Mouse (Mus musculus): ENCODE results near the gene Stxbp5. TPM values are rescaled to one million over a fixed set of nuclear protein-coding genes. Genes with fewer than 3 reads are reported as not detected.
A peak's percentile ranks its signal among the peaks of the same experiment; 100 is the strongest.

Gene Stxbp5
- polyA plus RNA-seq, 1 experiment from 2014 or later = 6.3 TPM

DNA sequence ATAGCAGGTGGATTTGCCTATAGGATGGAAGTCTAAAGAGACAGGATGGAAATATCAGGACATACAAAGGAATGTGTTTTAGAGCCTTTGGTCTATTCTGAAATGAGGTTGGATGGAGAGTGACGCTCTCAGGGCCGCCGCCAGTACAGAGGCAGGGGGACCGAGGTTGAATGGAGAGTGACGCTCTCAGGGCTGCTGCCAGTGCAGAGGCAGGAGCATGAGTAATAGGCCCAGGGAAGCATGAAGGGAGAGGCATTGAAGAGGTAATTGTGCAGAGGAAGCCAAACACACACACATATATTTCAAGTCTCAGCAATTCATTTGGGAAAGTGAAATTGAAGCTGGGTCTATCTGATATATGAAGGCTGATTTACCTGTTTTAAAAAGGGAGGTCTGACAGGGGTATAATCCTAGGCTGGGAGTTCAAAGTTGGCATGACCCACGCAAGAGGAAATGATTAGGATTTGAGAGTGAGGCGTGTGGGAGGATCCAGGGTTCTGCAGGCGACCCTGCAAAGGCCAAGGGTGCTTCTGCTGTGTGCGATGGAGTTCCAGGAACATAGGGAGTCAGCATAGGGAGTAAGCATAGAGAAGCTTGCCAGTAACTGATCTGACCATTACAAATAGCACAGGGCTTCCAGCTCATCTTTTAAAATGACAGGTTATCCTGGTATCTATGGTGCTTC is 168.7 kb downstream of the Stxbp5 start:
- Histone ChIP-seq H3K36me3 (no peaks in the 10 kb centered on the region), H3K27me3 (replicated peaks) (no peaks in the 10 kb centered on the region), H3K9me3 (no peaks in the 10 kb centered on the region), H3K9ac (no peak overlapping the region), H3K4me1 (no peaks in the 10 kb centered on the region), H3K4me2 (no peak overlapping the region), H3K4me3 (replicated peaks) (no peak overlapping the region), H3K27ac (no peak overlapping the region)
- 78% methylated on average over 9 of the region's 9 CpGs for WGBS
- no peak for ATAC-seq (ENCODE audit: insufficient read depth, low FRiP score, low read depth)

DNA sequence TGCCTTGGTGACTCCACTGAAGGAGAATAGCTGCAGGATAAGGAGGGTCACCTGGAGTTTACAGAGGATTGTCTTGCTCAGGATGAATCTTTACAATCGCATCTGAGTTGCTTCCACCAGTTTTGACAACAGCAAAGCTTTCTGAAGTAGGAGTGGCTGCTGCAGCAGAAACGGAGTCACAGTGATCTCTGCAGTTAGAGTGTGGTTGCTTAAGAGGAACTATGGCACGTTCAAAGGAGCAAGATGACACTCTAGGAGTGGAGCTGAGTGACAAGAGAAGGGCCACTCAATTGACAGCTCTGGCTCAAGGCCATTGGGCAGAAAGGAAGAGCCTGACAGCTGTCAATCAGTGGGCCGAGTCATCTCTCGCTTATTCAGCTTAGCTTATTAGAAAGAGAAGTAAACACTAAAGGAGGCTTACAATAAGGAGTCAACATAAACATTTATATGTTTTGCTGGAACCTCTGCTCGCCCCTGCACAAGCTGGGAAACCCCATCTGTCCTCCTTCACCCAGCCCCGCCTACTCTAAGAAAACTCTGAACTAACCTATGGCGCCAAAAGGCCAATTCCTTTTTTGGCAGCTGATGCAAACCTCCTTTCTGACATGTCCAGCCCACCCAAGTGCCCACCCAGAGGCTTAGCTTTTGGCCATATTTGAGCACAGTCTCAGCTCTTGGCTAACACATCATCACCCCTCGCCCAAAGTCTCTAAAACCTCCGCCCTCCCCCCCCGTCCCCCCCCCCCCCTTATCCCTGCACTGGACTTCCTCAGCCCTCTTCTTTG is 178.2 kb downstream of the Stxbp5 start:
- WGBS = 66% methylated on average over 10 of the region's 11 CpGs
- peak; percentile 47; the same call in 1 of the 2 replicates for ATAC-seq (ENCODE audit: insufficient read depth, low FRiP score, low read depth)
- Histone ChIP-seq H3K4me2 (no peak overlapping the region), H3K27ac (no peak overlapping the region), H3K4me3 (replicated peaks) (no peak overlapping the region), H3K36me3 (no peaks in the 10 kb centered on the region), H3K9me3 (no peaks in the 10 kb centered on the region), H3K27me3 (replicated peaks) (no peaks in the 10 kb centered on the region), H3K9ac (no peak overlapping the region), H3K4me1 (0 out of 2 replicates have a peak, but pooled peaks cover 3% of the 10 kb centered on the region)

GRCm38 (mm10) chr10:9720027-9720426 is 180.9 kb downstream of the Stxbp5 start:
- no peaks in the 10 kb centered on the region for H3K9me3 ChIP-seq
- no peaks in the 10 kb centered on the region for H3K36me3 ChIP-seq
- H3K4me1 ChIP-seq = 0 out of 2 replicates have a peak, but pooled peaks cover 3% of the 10 kb centered on the region
- no peak overlapping the region for H3K4me3 ChIP-seq (replicated peaks)
- 63% methylated on average over 5 of the region's 5 CpGs for WGBS
- no peak for ATAC-seq (ENCODE audit: insufficient read depth, low FRiP score, low read depth)
- no peak overlapping the region for H3K27ac ChIP-seq
- no peaks in the 10 kb centered on the region for H3K27me3 ChIP-seq (replicated peaks)
- H3K9ac ChIP-seq = no peak overlapping the region
- no peak overlapping the region for H3K4me2 ChIP-seq

DNA sequence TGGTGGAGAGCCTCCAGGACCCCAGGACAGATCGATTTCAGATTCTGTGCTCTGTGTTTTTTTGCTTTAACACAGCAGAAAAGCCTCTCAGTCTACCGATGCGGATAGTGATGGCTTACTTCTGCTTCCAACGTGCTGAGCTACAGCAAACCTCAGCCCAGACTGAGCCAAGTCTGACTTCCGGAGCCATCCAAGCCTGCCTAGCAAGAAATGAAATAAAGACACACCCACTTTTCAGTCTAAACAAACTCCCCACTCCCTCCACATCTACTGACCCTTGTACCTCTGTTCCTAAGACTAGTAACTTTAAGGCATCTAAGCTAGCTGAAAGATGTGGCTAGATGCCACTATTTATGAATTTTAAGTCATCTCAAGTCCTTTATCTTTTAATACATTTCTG is 182.8 kb downstream of the Stxbp5 start:
- peak overlapping the region; percentile 26; the same call in 1 of the 2 replicates for H3K27ac ChIP-seq

More for the DNA sequence above, 182.8 kb downstream of the Stxbp5 start:
- ATAC-seq (ENCODE audit: insufficient read depth, low FRiP score, low read depth) = peak; percentile 83
- Histone ChIP-seq H3K27me3 (replicated peaks) (no peaks in the 10 kb centered on the region), H3K9ac (no peak overlapping the region), H3K4me3 (replicated peaks) (no peak overlapping the region), H3K36me3 (no peaks in the 10 kb centered on the region), H3K4me2 (no peak overlapping the region), H3K9me3 (no peaks in the 10 kb centered on the region), H3K4me1 (0 out of 2 replicates have a peak, but pooled peaks cover 3% of the 10 kb centered on the region)
- WGBS = 40% methylated on average over 5 of the region's 5 CpGs

Other genes with a start within 250 kb of the Stxbp5 start
- 8.1 and 8.4 TPM in 2 replicates for gene Samd5, start 225.9 kb downstream of the Stxbp5 start, polyA plus RNA-seq (2015; fragmentation: Nextera tagmentation; extraction: Ambion mirVana)

All from stomach, embryonic 15.5 days (tissue).